Mouse (Mus musculus): ENCODE data around the gene Itpripl2.

Gene Itpripl2

GRCm38 (mm10) chr7:118443895-118444485 lies 47.8 kb downstream of the Itpripl2 start:
- no peak for DNase-seq (ENCODE audit: low spot score in 2 of 2)

- no peak for DNase-seq (ENCODE audit: low spot score in 2 of 2)
Measured at GRCm38 (mm10) chr7:118443371-118443770, 48.4 kb downstream of the Itpripl2 start.

- DNase-seq (ENCODE audit: low spot score in 2 of 2), result no peak
Measured at GRCm38 (mm10) chr7:118441535-118441934, 50.2 kb downstream of the Itpripl2 start.

GRCm38 (mm10) chr7:118437101-118437802 lies 54.5 kb downstream of the Itpripl2 start:
- no peak for DNase-seq (ENCODE audit: low spot score in 2 of 2)
